Mouse (Mus musculus) hindbrain, embryonic 12.5 days (tissue): Measurements from ENCODE around the gene Derl3. TPM values are rescaled to one million over a fixed set of nuclear protein-coding genes. Genes with fewer than 3 reads are reported as not detected.

ENCODE experiments used
- ATAC-seq: fragments of 200-750 bp; cut with Nextera tagmentation; 2 replicates; pipeline ENCODE4 v1.8.0; 2017; ENCODE audit warnings: moderate TSS enrichment; ENCODE audit not compliant: low FRiP score
- H3K27ac ChIP-seq: fragments of 300-500 bp; sonication (generic); 2 replicates; pipeline ENCODE4 v1.5.1; 2016; ENCODE audit warnings: mild to moderate bottlenecking
- H3K27me3 ChIP-seq: fragments of 300-500 bp; sonication (generic); 2 replicates; pipeline ENCODE4 v1.6.1; 2016; ENCODE audit warnings: mild to moderate bottlenecking
- H3K36me3 ChIP-seq: fragments of 300-500 bp; sonication (generic); 2 replicates; pipeline ENCODE4 v1.6.1; 2016; ENCODE audit warnings: mild to moderate bottlenecking
- H3K4me1 ChIP-seq: fragments of 300-500 bp; sonication (generic); 2 replicates; pipeline ENCODE4 v1.6.1; 2016
- H3K4me2 ChIP-seq: fragments of 300-500 bp; sonication (generic); replicated peaks from 2 replicates; pipeline ENCODE4 v1.6.1; 2016; ENCODE audit warnings: mild to moderate bottlenecking
- H3K4me3 ChIP-seq: fragments of 300-500 bp; sonication (generic); 2 replicates; pipeline ENCODE4 v1.5.1; 2016; ENCODE audit warnings: mild to moderate bottlenecking
- H3K9ac ChIP-seq: fragments of 300-500 bp; sonication (generic); 2 replicates; pipeline ENCODE4 v1.6.1; 2016; ENCODE audit warnings: mild to moderate bottlenecking, moderate library complexity
- H3K9me3 ChIP-seq: fragments of 300-500 bp; sonication (generic); replicated peaks from 2 replicates; pipeline ENCODE4 v1.6.1; 2016; ENCODE audit warnings: mild to moderate bottlenecking
- whole genome bisulfite sequencing: fragments of 180-500 bp; shearing (Covaris S2); methylation state at CpG from one replicate; pipeline ENCODE4 v1.1.7; 2016; 5-methylcytosine and 5-hydroxymethylcytosine counted together
- polyA plus RNA-seq: library from polyadenylated mRNA; unstranded; fragments of >200 nt; fragmentation: Nextera tagmentation; extraction: Ambion mirVana; gene quantifications from 2 replicates; pipeline ENCODE4 v1.2.1, GENCODE M21; 2016

Gene Derl3
- polyA plus RNA-seq, 1 experiment from 2014 or later, result 2.9 TPM

- no peaks in the 10 kb centered on the region for H3K36me3 ChIP-seq
- H3K4me2 ChIP-seq, result no peak within 1 kb of the TSS
- H3K27me3 ChIP-seq, result peaks cover 39% of the 10 kb centered on the region
- no peak within 1 kb of the TSS for H3K9ac ChIP-seq
- H3K9me3 ChIP-seq, result no peaks in the 10 kb centered on the region
- no peak within 1 kb of the TSS for H3K4me3 ChIP-seq
- H3K27ac ChIP-seq, result no peak within 1 kb of the TSS
- WGBS, result 83% methylated on average over 5 of the region's 5 CpGs
- H3K4me1 ChIP-seq, result peaks cover 27% of the 10 kb centered on the region
- ATAC-seq, result no peak
These were observed 47.3 kb downstream of the Derl3 start, which contains the start of gene Gm867 for GRCm38 (mm10) chr10:75940520-75940919. Gene Gm867, minus strand, starts transcription at chr10:75940672.

GRCm38 (mm10) chr10:75941042-75941824 lies 48.0 kb downstream of the Derl3 start:
- Histone ChIP-seq H3K4me3 (no peak overlapping the region), H3K27me3 (peaks cover 32% of the 10 kb centered on the region), H3K36me3 (no peaks in the 10 kb centered on the region), H3K9ac (no peak overlapping the region), H3K9me3 (no peaks in the 10 kb centered on the region), H3K4me1 (peaks cover 21% of the 10 kb centered on the region), H3K4me2 (no peak overlapping the region), H3K27ac (no peak overlapping the region)
- 65% methylated on average over 9 of the region's 9 CpGs for WGBS
- ATAC-seq, result no peak

- Histone ChIP-seq H3K36me3 (no peaks in the 10 kb centered on the region), H3K27me3 (peaks cover 15% of the 10 kb centered on the region), H3K27ac (peak within 1 kb of the TSS; percentile 60), H3K9me3 (no peaks in the 10 kb centered on the region), H3K4me3 (no peak within 1 kb of the TSS), H3K4me2 (no peak within 1 kb of the TSS), H3K4me1 (peaks cover 16% of the 10 kb centered on the region; the same call in 1 of the 2 replicates), H3K9ac (no peak within 1 kb of the TSS)
- ATAC-seq, result no peak
- WGBS, result 76% methylated on average over 15 of the region's 15 CpGs
These were observed 49.7 kb downstream of the Derl3 start, which contains the start of gene Vpreb3 for GRCm38 (mm10) chr10:75942736-75943477. Gene Vpreb3, plus strand, starts transcription at chr10:75943057.

GRCm38 (mm10) chr10:75944066-75944772 lies 51.0 kb downstream of the Derl3 start:
- H3K9ac ChIP-seq, result no peak overlapping the region
- 15% methylated on average over 11 of the region's 11 CpGs for WGBS
- H3K4me2 ChIP-seq, result no peak overlapping the region
- no peaks in the 10 kb centered on the region for H3K9me3 ChIP-seq
- peaks cover 15% of the 10 kb centered on the region; the same call in 1 of the 2 replicates for H3K4me1 ChIP-seq
- peaks cover 13% of the 10 kb centered on the region for H3K27me3 ChIP-seq
- H3K4me3 ChIP-seq, result no peak overlapping the region
- H3K27ac ChIP-seq, result peak overlapping the region; percentile 60
- H3K36me3 ChIP-seq, result no peaks in the 10 kb centered on the region
- peak; percentile 54; the same call in 1 of the 2 replicates for ATAC-seq

GRCm38 (mm10) chr10:75945213-75945612 lies 52.0 kb downstream of the Derl3 start:
- no peaks in the 10 kb centered on the region for H3K36me3 ChIP-seq
- H3K9ac ChIP-seq, result no peak overlapping the region
- no peak for ATAC-seq
- H3K4me3 ChIP-seq, result no peak overlapping the region
- no peak overlapping the region for H3K27ac ChIP-seq
- H3K4me2 ChIP-seq, result no peak overlapping the region
- 88% methylated on average over 7 of the region's 7 CpGs for WGBS
- peaks cover 10% of the 10 kb centered on the region; the same call in 1 of the 2 replicates for H3K4me1 ChIP-seq
- peaks cover 17% of the 10 kb centered on the region for H3K27me3 ChIP-seq
- H3K9me3 ChIP-seq, result no peaks in the 10 kb centered on the region

Other genes starting within 250 kb of the Derl3 start
- 2.8 TPM in 2 replicates for gene Susd2, start 249.4 kb upstream of the Derl3 start, polyA plus RNA-seq
- 44.1 and 48.7 TPM in 2 replicates for gene Cabin1, start 129.1 kb upstream of the Derl3 start, polyA plus RNA-seq
- gene Ddt, start 120.0 kb upstream of the Derl3 start, polyA plus RNA-seq, result 86.4 and 90.4 TPM in 2 replicates
- gene Gm20441, start 112.5 kb upstream of the Derl3 start, polyA plus RNA-seq, result not detected in 2 replicates
- 5.0 and 5.1 TPM in 2 replicates for gene Gstt3, start 112.0 kb upstream of the Derl3 start, polyA plus RNA-seq
- 6.7 and 8.7 TPM in 2 replicates for gene Gstt1, start 94.8 kb upstream of the Derl3 start, polyA plus RNA-seq
- gene Gstt4, start 70.9 kb upstream of the Derl3 start, polyA plus RNA-seq, result not detected in 2 replicates
- gene Gstt2, start 56.0 kb upstream of the Derl3 start, polyA plus RNA-seq, result 7.9 and 8.4 TPM in 2 replicates
- 1,134 and 1,420 TPM in 2 replicates for gene Mif, start 33.2 kb upstream of the Derl3 start, polyA plus RNA-seq
- gene Smarcb1, start 28.2 kb downstream of the Derl3 start, polyA plus RNA-seq, result 296 and 298 TPM in 2 replicates
- gene Chchd10, start 39.7 kb downstream of the Derl3 start, polyA plus RNA-seq, result 15.4 and 15.5 TPM in 2 replicates
- 55.2 and 56.1 TPM in 2 replicates for gene Mmp11, start 43.1 kb downstream of the Derl3 start, polyA plus RNA-seq
- gene Gm867, start 47.3 kb downstream of the Derl3 start, polyA plus RNA-seq, result 1.5 and 1.7 TPM in 2 replicates
- gene Vpreb3, start 49.6 kb downstream of the Derl3 start, polyA plus RNA-seq, result 0.34 and 0.98 TPM in 2 replicates
- gene Gm5134, start 61.1 kb downstream of the Derl3 start, polyA plus RNA-seq, result not detected in 2 replicates
- gene Zfp280b, start 139.2 kb downstream of the Derl3 start, polyA plus RNA-seq, result 20.4 and 24.5 TPM in 2 replicates
- gene Slc5a4b, start 217.5 kb downstream of the Derl3 start, polyA plus RNA-seq, result not detected in 2 replicates